In the genomic region with DNA sequence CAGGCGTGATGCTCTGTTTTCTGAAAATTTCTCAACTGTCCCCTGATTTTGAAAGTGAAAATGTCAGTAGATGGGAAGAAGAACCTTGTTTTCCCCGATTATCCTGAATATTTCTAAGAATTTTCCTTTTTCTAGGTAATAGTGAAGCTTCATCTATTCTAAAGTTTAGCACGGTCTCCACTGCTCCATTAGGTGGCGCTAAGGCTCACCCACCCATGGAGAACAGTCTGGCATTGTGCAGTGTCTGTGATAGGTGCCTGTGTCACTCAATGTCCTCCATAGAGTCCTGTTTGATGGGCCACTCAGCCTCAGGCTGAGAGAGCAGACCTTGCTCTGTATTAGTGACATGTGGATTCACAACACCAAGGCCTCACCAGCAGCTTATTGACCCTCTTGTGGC, we compare ENCODE assay signal across 21 mouse cellular contexts.
DNase-seq lines count a peak whose midpoint lies in the region; ATAC-seq and TF ChIP-seq lines count a peak whose summit lies in the region.
"Had no signal": no experiment of that assay in that cellular context is flagged by ENCODE, and none has a peak within 500 bp of the region (broad histone marks: within the 10 kb centered on the region; RNA-seq: fewer than 3 reads in every experiment).

No protein-coding gene starts in this region.

- TF ChIP-seq CTCF in intestine, postnatal 0 days (IDR thresholded peaks at IDR 0.05; ENCODE audit: low read depth) = peak; percentile 45
- peak; percentile 14; the same call in 1 of the 2 replicates for TF ChIP-seq CTCF in midbrain, postnatal 0 days (IDR thresholded peaks at IDR 0.05)
- peak; percentile 63 for TF ChIP-seq CTCF in ES-Bruce4 (IDR thresholded peaks at IDR 0.05; ENCODE audit: low read depth, low read length)

- no peaks in the 10 kb centered on the region for H3K9me3 ChIP-seq in intestine, postnatal 0 days (ENCODE audit: control insufficient read depth)
- H3K9me3 ChIP-seq in intestine, embryonic 16.5 days (ENCODE audit: control insufficient read depth, low read length) = no peaks in the 10 kb centered on the region
- no peaks in the 10 kb centered on the region for H3K9me3 ChIP-seq in midbrain, postnatal 0 days (ENCODE audit: low read length)
- H3K9me3 ChIP-seq in midbrain, embryonic 16.5 days (replicated peaks; ENCODE audit: control insufficient read depth, low read length, poor library complexity, severe bottlenecking) = no peaks in the 10 kb centered on the region
- no peaks in the 10 kb centered on the region for H3K9me3 ChIP-seq in ES-Bruce4 (replicated peaks; ENCODE audit: control insufficient read depth, insufficient read depth, low read length, poor library complexity, severe bottlenecking)
- H3K9me3 ChIP-seq: heart, embryonic 12.5 days; hindbrain, embryonic 12.5 days; kidney, embryonic 15.5 days; midbrain, embryonic 10.5 days had no signal

- H3K4me3 ChIP-seq in intestine, postnatal 0 days (ENCODE audit: low read depth, low read length) = no peak overlapping the region
- H3K4me3 ChIP-seq in intestine, embryonic 16.5 days (ENCODE audit: low read length) = no peak overlapping the region
- no peak overlapping the region for H3K4me3 ChIP-seq in midbrain, postnatal 0 days (ENCODE audit: low read depth, low read length)
- no peak overlapping the region for H3K4me3 ChIP-seq in midbrain, embryonic 16.5 days (ENCODE audit: low read depth, low read length)
- H3K4me3 ChIP-seq in ES-Bruce4 (ENCODE audit: low read depth, low read length) = no peak overlapping the region
- H3K4me3 ChIP-seq: heart, embryonic 12.5 days; hindbrain, embryonic 12.5 days; kidney, embryonic 15.5 days; midbrain, embryonic 10.5 days had no signal

- TF ChIP-seq EP300 in ES-Bruce4 (IDR thresholded peaks at IDR 0.05; ENCODE audit: insufficient read depth, low read depth, low read length) = no peak

- no peak for TF ChIP-seq POLR2A in ES-Bruce4 (IDR thresholded peaks at IDR 0.05; ENCODE audit: insufficient read depth, low read length)

- no peak overlapping the region for H3K9ac ChIP-seq in intestine, postnatal 0 days (ENCODE audit: low read depth, low read length)
- H3K9ac ChIP-seq in intestine, embryonic 16.5 days (ENCODE audit: low read depth, low read length) = no peak overlapping the region
- no peak overlapping the region for H3K9ac ChIP-seq in midbrain, postnatal 0 days (replicated peaks; ENCODE audit: low read length, poor library complexity, severe bottlenecking)
- H3K9ac ChIP-seq in midbrain, embryonic 16.5 days (ENCODE audit: low read depth, low read length) = no peak overlapping the region
- H3K9ac ChIP-seq in ES-Bruce4 (ENCODE audit: low read depth, poor library complexity, severe bottlenecking) = no peak overlapping the region
- H3K9ac ChIP-seq: heart, embryonic 12.5 days; hindbrain, embryonic 12.5 days; kidney, embryonic 15.5 days had no signal

- 72% methylated on average over 4 of the region's 4 CpGs for WGBS in intestine, postnatal 0 days
- WGBS in intestine, embryonic 16.5 days = 66% methylated on average over 4 of the region's 4 CpGs
- WGBS in midbrain, postnatal 0 days = 73% methylated on average over 4 of the region's 4 CpGs
- WGBS in midbrain, embryonic 16.5 days = 70% methylated on average over 4 of the region's 4 CpGs

- H3K4me2 ChIP-seq in intestine, postnatal 0 days (replicated peaks; ENCODE audit: low read depth) = no peak overlapping the region
- H3K4me2 ChIP-seq in intestine, embryonic 16.5 days (ENCODE audit: low read depth, low read length) = no peak overlapping the region
- H3K4me2 ChIP-seq in midbrain, postnatal 0 days (ENCODE audit: low read depth, low read length, poor library complexity, severe bottlenecking) = no peak overlapping the region
- H3K4me2 ChIP-seq in midbrain, embryonic 16.5 days (ENCODE audit: low read length) = no peak overlapping the region
- H3K4me2 ChIP-seq: heart, embryonic 12.5 days; hindbrain, embryonic 12.5 days; kidney, embryonic 15.5 days had no signal

- H3K36me3 ChIP-seq in intestine, postnatal 0 days (ENCODE audit: control insufficient read depth, insufficient read depth) = no peaks in the 10 kb centered on the region
- no peaks in the 10 kb centered on the region for H3K36me3 ChIP-seq in intestine, embryonic 16.5 days (ENCODE audit: control insufficient read depth, insufficient read depth, low read length)
- H3K36me3 ChIP-seq in midbrain, postnatal 0 days (ENCODE audit: insufficient read depth, low read length) = no peaks in the 10 kb centered on the region
- no peaks in the 10 kb centered on the region for H3K36me3 ChIP-seq in midbrain, embryonic 16.5 days (ENCODE audit: control insufficient read depth, insufficient read depth, low read length)
- no peaks in the 10 kb centered on the region for H3K36me3 ChIP-seq in ES-Bruce4 (ENCODE audit: control insufficient read depth, insufficient read depth, low read length, poor library complexity, severe bottlenecking)
- H3K36me3 ChIP-seq: heart, embryonic 12.5 days; hindbrain, embryonic 12.5 days; kidney, embryonic 15.5 days; midbrain, embryonic 10.5 days had no signal

- H3K27me3 ChIP-seq in intestine, postnatal 0 days (replicated peaks; ENCODE audit: control insufficient read depth, insufficient read depth, low read length) = no peaks in the 10 kb centered on the region
- no peaks in the 10 kb centered on the region for H3K27me3 ChIP-seq in intestine, embryonic 16.5 days (replicated peaks; ENCODE audit: control insufficient read depth, insufficient read depth, low read length)
- no peaks in the 10 kb centered on the region for H3K27me3 ChIP-seq in midbrain, postnatal 0 days (ENCODE audit: insufficient read depth, low read length)
- no peaks in the 10 kb centered on the region for H3K27me3 ChIP-seq in midbrain, embryonic 16.5 days (ENCODE audit: control insufficient read depth, insufficient read depth, low read depth, low read length)
- no peaks in the 10 kb centered on the region for H3K27me3 ChIP-seq in ES-Bruce4 (ENCODE audit: control insufficient read depth, insufficient read depth, low read length, poor library complexity, severe bottlenecking)
- H3K27me3 ChIP-seq: heart, embryonic 12.5 days; hindbrain, embryonic 12.5 days; kidney, embryonic 15.5 days had no signal

- H3K4me1 ChIP-seq in intestine, postnatal 0 days (replicated peaks; ENCODE audit: control insufficient read depth, insufficient read depth, low read length) = no peaks in the 10 kb centered on the region
- no peaks in the 10 kb centered on the region for H3K4me1 ChIP-seq in intestine, embryonic 16.5 days (ENCODE audit: control insufficient read depth, insufficient read depth, low read length)
- H3K4me1 ChIP-seq in midbrain, postnatal 0 days (ENCODE audit: insufficient read depth, low read length) = no peaks in the 10 kb centered on the region
- no peaks in the 10 kb centered on the region for H3K4me1 ChIP-seq in midbrain, embryonic 16.5 days (ENCODE audit: control insufficient read depth, insufficient read depth, low read length)
- H3K4me1 ChIP-seq in ES-Bruce4 (ENCODE audit: control insufficient read depth, insufficient read depth, low read length) = no peaks in the 10 kb centered on the region
- H3K4me1 ChIP-seq: heart, embryonic 12.5 days; hindbrain, embryonic 12.5 days; kidney, embryonic 15.5 days; midbrain, embryonic 10.5 days had no signal

- no peak for ATAC-seq in intestine, postnatal 0 days
- no peak for ATAC-seq in intestine, embryonic 16.5 days
- no peak for ATAC-seq in midbrain, postnatal 0 days (ENCODE audit: low FRiP score)
- ATAC-seq in midbrain, embryonic 16.5 days = no peak
- ATAC-seq: CD4-positive, CD25-positive, alpha-beta regulatory T cell, adult 4 months; forebrain, embryonic 16.5 days had no signal

- H3K27ac ChIP-seq in intestine, postnatal 0 days (ENCODE audit: low read depth, low read length) = no peak overlapping the region
- no peak overlapping the region for H3K27ac ChIP-seq in intestine, embryonic 16.5 days (ENCODE audit: low read length)
- H3K27ac ChIP-seq in midbrain, postnatal 0 days (ENCODE audit: low read depth, low read length) = no peak overlapping the region
- no peak overlapping the region for H3K27ac ChIP-seq in midbrain, embryonic 16.5 days (ENCODE audit: low read length)
- no peak overlapping the region for H3K27ac ChIP-seq in ES-Bruce4 (ENCODE audit: insufficient read depth, low read length)
- H3K27ac ChIP-seq: hindbrain, embryonic 12.5 days; kidney, embryonic 15.5 days; macrophage; midbrain, embryonic 10.5 days had no signal

- no peak for DNase-seq in midbrain, postnatal 0 days (ENCODE audit: low spot score)
- peak; percentile 28 for DNase-seq in ZHBTc4 (ENCODE audit: low read depth, low spot score)
- no peak for DNase-seq in left cerebral cortex, adult 8-10 months (ENCODE audit: low spot score in 2 of 2)
- no peak for DNase-seq in ovary, postnatal 36 days (ENCODE audit: low spot score)
- DNase-seq: adrenal gland, postnatal 36 days; cerebellum, adult 2 months; heart, postnatal 14 days; lung, adult 18-20 months; right cerebral cortex, postnatal 14 days; spleen, adult 18-20 months had no signal
